Mouse (Mus musculus) intestine, embryonic 15.5 days (tissue): ENCODE results near the gene Pdlim4. TPM values are rescaled to one million over a fixed set of nuclear protein-coding genes. Genes with fewer than 3 reads are reported as not detected.

Experiments used
- ATAC-seq: fragments of 200-750 bp; cut with Nextera tagmentation; 2 replicates; pipeline ENCODE4 v1.8.0; 2017; ENCODE audit warnings: moderate TSS enrichment, moderate library complexity
- H3K27ac ChIP-seq: fragments of 300-500 bp; sonication (generic); 2 replicates; pipeline ENCODE4 v1.5.1; 2015; ENCODE audit warnings: mild to moderate bottlenecking, inconsistent platforms
- H3K27me3 ChIP-seq: fragments of 300-500 bp; sonication (generic); replicated peaks from 2 replicates; pipeline ENCODE4 v1.6.1; 2015; ENCODE audit warnings: inconsistent platforms
- H3K36me3 ChIP-seq: fragments of 300-500 bp; sonication (generic); 2 replicates; pipeline ENCODE4 v1.6.1; 2015; ENCODE audit warnings: inconsistent platforms
- H3K4me1 ChIP-seq: fragments of 300-500 bp; sonication (generic); replicated peaks from 2 replicates; pipeline ENCODE4 v1.6.1; 2015; ENCODE audit warnings: inconsistent platforms
- H3K4me2 ChIP-seq: fragments of 300-500 bp; sonication (generic); replicated peaks from 2 replicates; pipeline ENCODE4 v1.6.1; 2015; ENCODE audit warnings: mild to moderate bottlenecking, inconsistent platforms
- H3K4me3 ChIP-seq: fragments of 300-500 bp; sonication (generic); replicated peaks from 2 replicates; pipeline ENCODE4 v1.5.1; 2015; ENCODE audit warnings: inconsistent platforms
- H3K9ac ChIP-seq: fragments of 300-500 bp; sonication (generic); 2 replicates; pipeline ENCODE4 v1.6.1; 2015; ENCODE audit warnings: inconsistent platforms
- H3K9me3 ChIP-seq: fragments of 300-500 bp; sonication (generic); 2 replicates; pipeline ENCODE4 v1.6.1; 2016; ENCODE audit warnings: inconsistent platforms
- WGBS: fragments of 180-500 bp; shearing (Covaris S2); methylation state at CpG from one replicate; pipeline ENCODE4 v1.1.7; 2015; 5-methylcytosine and 5-hydroxymethylcytosine counted together
- polyA plus RNA-seq: library from polyadenylated mRNA; unstranded; fragments of >200 nt; fragmentation: Nextera tagmentation; extraction: Ambion mirVana; gene quantifications from 2 replicates; pipeline ENCODE4 v1.2.1, GENCODE M21; 2015

Pdlim4 gene
- polyA plus RNA-seq, 1 experiment from 2014 or later: 42.1 TPM

DNA sequence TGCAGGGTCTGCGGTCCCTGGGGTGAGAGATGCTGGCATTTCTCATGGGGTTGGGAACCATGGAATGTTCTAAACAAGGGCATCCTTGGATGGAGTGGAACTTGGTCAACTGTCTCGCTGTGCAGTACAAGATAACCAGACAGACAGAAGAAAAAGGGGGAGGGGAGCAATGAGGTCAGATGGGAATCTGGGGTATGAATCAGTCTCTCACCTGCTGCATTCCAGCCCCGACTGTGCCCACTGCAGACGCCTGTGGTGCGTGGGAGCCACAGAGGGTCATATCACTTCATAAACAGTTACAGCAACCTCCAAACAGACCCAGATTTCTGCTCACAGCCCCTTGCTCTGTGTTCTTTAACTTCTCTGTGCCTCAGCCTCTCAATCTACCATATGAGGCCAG lies 2.4 kb downstream of the Pdlim4 start:
- H3K4me3 ChIP-seq: no peak overlapping the region
- ATAC-seq: no peak
- 76% methylated on average over 5 of the region's 5 CpGs for WGBS
- H3K27me3 ChIP-seq: no peaks in the 10 kb centered on the region
- H3K4me1 ChIP-seq: peaks cover 36% of the 10 kb centered on the region
- H3K9me3 ChIP-seq: no peaks in the 10 kb centered on the region
- H3K27ac ChIP-seq: no peak overlapping the region
- peak overlapping the region; percentile 95; the same call in 1 of the 2 replicates for H3K4me2 ChIP-seq
- no peaks in the 10 kb centered on the region for H3K36me3 ChIP-seq
- no peak overlapping the region for H3K9ac ChIP-seq

DNA sequence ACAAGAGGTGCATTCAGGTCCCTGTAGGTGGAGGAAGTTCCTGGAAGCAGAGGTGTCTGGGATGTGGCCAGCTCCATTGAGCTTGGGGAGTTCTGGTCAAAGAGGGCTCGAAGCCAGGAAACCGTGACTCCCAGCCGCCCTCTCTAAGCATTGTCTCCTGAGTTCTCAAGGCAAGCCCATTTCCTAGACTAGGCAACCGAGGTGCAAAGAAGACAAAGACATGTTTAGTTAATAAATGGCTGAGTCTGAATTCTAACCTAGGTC lies 3.0 kb downstream of the Pdlim4 start:
- H3K36me3 ChIP-seq: no peaks in the 10 kb centered on the region
- H3K9ac ChIP-seq: no peak overlapping the region
- H3K4me2 ChIP-seq: no peak overlapping the region
- no peaks in the 10 kb centered on the region for H3K27me3 ChIP-seq
- H3K4me1 ChIP-seq: peaks cover 39% of the 10 kb centered on the region
- ATAC-seq: no peak
- no peak overlapping the region for H3K27ac ChIP-seq
- H3K9me3 ChIP-seq: no peaks in the 10 kb centered on the region
- WGBS: 83% methylated on average over 4 of the region's 4 CpGs
- no peak overlapping the region for H3K4me3 ChIP-seq

DNA sequence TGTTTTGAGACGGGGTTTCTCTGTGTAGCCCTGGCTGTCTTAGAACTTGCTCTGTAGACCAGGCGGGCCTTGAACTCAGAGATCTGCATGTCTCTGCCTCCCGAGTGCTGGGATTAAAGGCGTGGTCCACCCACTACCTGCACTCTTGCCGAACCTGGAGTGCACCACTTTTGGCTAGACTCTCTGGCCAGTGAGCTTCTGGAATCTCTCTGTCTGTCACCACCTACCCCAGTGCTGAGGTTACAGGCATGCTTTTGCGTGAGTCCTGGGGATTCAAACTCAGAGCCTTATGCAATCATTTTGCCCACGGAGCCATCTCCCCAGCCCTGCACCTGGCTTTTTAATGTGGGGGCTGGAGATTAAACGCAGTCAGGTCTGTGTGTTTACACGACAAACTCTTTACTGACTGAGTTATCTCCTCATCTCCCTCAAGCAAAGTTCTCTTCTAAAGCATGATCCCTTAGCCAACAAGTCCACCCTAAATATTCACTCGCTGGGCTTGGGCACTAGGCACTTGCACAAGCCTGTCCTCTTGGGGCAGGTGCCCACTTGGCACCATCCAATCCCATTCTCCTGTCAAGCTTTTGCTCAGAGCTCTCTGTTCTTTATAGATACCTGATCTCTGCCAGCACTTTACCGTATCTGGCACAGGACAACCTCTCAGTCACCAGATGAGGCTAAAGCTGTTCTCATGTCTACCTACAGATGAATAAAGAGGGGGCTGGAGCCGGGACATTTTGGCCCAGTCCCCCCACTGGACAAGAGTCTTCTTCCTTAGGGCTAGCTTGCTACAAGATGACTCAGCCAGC lies 3.5 kb downstream of the Pdlim4 start:
- WGBS: 77% methylated on average over 12 of the region's 12 CpGs
- H3K4me1 ChIP-seq: peaks cover 45% of the 10 kb centered on the region
- ATAC-seq: no peak

DNA sequence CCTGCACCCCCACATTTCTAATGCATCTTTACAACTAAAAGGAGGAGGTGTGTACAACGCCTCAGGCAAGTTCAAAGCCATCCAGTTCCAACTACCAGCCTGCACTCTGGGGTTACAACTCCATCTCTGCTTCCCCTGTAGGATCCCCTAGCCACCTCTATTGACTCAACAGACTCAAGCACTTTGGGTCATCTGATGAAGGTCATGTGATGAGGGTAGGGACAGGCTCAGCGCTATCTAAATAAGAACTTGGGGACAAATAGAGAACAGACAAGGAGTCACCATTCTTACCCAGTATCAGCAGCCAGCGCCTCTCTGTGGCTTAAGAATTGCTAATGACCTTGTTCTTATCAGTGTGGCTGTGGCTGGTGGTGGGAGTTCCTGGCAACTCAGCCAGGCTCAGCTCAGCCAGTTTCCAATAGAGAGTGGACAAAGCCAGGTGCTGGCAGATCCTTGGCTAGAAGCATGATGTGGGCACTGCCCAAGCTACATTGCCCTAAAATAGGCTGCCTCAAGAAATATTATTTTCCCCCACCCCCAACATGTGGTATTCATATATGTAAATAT lies 4.3 kb downstream of the Pdlim4 start:
- H3K27me3 ChIP-seq: no peaks in the 10 kb centered on the region
- no peak overlapping the region for H3K4me2 ChIP-seq
- H3K36me3 ChIP-seq: no peaks in the 10 kb centered on the region
- ATAC-seq: no peak
- no peak overlapping the region for H3K4me3 ChIP-seq
- no peaks in the 10 kb centered on the region for H3K9me3 ChIP-seq
- 73% methylated on average over 3 of the region's 3 CpGs for WGBS
- H3K9ac ChIP-seq: no peak overlapping the region
- H3K4me1 ChIP-seq: peaks cover 53% of the 10 kb centered on the region
- H3K27ac ChIP-seq: no peak overlapping the region

More for the DNA sequence above, 3.5 kb downstream of the Pdlim4 start:
- no peaks in the 10 kb centered on the region for H3K9me3 ChIP-seq
- no peak overlapping the region for H3K4me2 ChIP-seq
- no peaks in the 10 kb centered on the region for H3K27me3 ChIP-seq
- no peak overlapping the region for H3K27ac ChIP-seq
- H3K4me3 ChIP-seq: no peak overlapping the region
- H3K36me3 ChIP-seq: no peaks in the 10 kb centered on the region
- H3K9ac ChIP-seq: no peak overlapping the region

DNA sequence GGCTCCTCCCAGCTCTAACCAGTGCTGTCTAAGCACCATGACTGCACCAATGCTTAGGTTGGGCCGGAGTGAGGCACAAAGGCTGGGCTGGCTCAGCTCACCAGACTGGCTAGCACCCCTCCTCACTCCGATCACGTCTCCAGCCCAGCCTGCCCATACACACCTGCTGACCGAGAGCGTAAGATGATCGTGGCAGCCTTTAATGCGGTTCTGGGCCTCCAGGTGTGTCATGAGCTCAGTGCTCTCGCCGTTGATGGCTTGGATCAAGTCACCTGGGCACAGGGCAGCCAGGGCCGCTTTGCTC lies 5.4 kb downstream of the Pdlim4 start:
- H3K9me3 ChIP-seq: no peaks in the 10 kb centered on the region
- H3K4me1 ChIP-seq: peaks cover 63% of the 10 kb centered on the region
- no peaks in the 10 kb centered on the region for H3K36me3 ChIP-seq
- no peak overlapping the region for H3K4me2 ChIP-seq
- H3K9ac ChIP-seq: no peak overlapping the region
- no peak overlapping the region for H3K4me3 ChIP-seq
- WGBS: 74% methylated on average over 10 of the region's 10 CpGs
- H3K27me3 ChIP-seq: no peaks in the 10 kb centered on the region
- ATAC-seq: no peak
- peak overlapping the region; percentile 14; the same call in 1 of the 2 replicates for H3K27ac ChIP-seq

DNA sequence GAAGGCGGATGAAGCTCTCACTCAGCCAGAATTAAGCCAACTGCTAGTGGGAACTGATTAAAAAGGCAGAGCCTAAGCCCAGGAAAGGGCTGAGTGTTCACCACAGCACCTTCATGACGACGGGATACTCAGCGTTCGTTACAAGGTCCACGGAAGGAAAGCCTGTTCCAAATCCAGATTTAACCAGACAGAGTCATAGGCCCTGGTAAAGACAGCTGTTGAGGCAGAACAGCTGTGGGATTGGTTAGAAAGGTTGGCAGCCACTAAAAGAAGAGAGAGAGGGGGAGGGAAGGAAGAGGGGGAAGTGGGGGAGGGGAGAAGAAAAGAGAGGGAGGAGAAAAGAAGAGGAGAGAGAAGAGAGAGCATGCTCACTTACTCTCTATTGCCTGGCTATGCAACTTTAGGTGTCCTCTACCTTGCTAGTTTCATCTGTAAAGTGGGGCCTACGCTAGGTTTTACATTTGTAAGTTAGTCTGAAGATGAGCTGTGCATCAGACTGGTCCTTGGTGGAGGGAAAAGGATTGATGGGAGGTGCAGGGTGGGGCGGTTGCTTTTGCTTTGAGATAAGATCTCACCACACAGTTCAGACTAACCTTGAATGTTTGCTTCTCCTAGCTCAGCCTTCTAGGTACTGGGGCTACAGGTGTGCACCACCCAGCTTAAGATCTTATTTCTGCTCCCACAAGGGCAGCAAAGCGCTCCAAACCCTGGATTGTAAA lies 5.9 kb downstream of the Pdlim4 start:
- H3K27ac ChIP-seq: peak overlapping the region; percentile 22; the same call in 1 of the 2 replicates
- no peaks in the 10 kb centered on the region for H3K36me3 ChIP-seq
- no peak overlapping the region for H3K9ac ChIP-seq
- ATAC-seq: no peak
- H3K27me3 ChIP-seq: no peaks in the 10 kb centered on the region
- WGBS: 61% methylated on average over 9 of the region's 9 CpGs
- peaks cover 67% of the 10 kb centered on the region for H3K4me1 ChIP-seq
- no peak overlapping the region for H3K4me3 ChIP-seq
- no peaks in the 10 kb centered on the region for H3K9me3 ChIP-seq
- no peak overlapping the region for H3K4me2 ChIP-seq

DNA sequence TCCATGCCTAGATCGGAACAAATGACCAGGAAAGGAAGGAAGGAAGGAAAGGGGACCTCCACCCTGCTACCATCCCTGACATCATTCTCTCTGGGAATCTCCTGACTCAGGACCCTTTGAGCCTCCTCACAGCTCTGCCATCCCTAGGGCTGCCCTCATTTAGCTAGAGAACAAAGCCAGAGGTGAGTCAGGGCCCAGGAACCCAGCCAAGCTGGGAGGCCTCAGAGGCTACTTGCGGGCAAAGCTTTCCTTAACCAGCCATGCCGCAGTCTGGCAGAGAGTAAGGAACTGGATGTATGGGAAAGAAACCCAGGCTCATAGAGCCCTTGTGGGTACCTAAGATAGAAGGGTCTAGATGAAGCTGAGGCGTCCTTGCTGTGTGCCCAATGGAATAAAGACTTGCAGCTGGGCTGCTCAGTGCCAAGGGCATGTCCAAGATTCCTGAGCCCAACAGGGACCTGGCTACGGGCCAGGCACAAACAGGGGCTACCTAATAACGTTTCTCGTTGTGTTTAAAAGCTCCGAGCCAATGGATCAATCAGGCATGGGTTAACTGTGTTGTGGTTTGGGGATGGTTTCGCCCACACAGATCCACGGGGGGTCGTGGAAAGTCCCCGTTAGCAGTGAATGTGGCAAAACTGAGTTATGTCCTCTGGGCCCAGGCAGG lies 6.6 kb downstream of the Pdlim4 start:
- 69% methylated on average over 12 of the region's 12 CpGs for WGBS
- no peak overlapping the region for H3K4me3 ChIP-seq

DNA sequence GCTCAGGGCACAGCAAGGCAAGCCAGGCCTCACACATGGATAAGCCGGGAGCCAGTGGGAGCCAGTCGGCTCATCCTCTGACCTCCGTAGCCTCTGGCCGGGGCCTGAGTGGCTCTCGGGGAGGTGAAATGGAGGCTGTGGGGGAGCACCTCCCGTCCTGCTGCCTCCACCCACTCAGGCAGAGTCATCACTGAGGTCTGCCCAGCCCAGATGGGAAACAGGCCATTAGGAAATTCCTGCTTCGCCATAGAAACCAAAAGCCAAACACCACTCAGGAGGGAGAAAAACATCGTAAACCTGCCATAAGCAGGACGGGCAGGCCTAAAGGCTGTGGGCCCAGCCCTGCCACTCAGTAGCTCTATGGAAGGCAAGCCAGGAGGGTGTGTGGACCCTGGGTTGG lies 8.5 kb downstream of the Pdlim4 start:
- peak; percentile 54 for ATAC-seq
- no peak overlapping the region for H3K4me3 ChIP-seq
- 0 out of 2 replicates have a peak, but pooled peaks cover under 1% of the 10 kb centered on the region for H3K36me3 ChIP-seq
- H3K27me3 ChIP-seq: no peaks in the 10 kb centered on the region
- no peaks in the 10 kb centered on the region for H3K9me3 ChIP-seq
- 16% methylated on average over 9 of the region's 9 CpGs for WGBS
- H3K27ac ChIP-seq: peak overlapping the region; percentile 49
- peaks cover 60% of the 10 kb centered on the region for H3K4me1 ChIP-seq
- H3K9ac ChIP-seq: no peak overlapping the region
- no peak overlapping the region for H3K4me2 ChIP-seq

More for the DNA sequence above, 6.6 kb downstream of the Pdlim4 start:
- Histone ChIP-seq H3K4me2 (no peak overlapping the region), H3K27me3 (no peaks in the 10 kb centered on the region), H3K36me3 (no peaks in the 10 kb centered on the region), H3K9me3 (no peaks in the 10 kb centered on the region), H3K27ac (0 out of 2 replicates have a peak overlapping the region, but pooled peaks have one; percentile 22), H3K9ac (0 out of 2 replicates have a peak overlapping the region, but pooled peaks have one; percentile 17), H3K4me1 (peaks cover 68% of the 10 kb centered on the region)
- no peak for ATAC-seq

DNA sequence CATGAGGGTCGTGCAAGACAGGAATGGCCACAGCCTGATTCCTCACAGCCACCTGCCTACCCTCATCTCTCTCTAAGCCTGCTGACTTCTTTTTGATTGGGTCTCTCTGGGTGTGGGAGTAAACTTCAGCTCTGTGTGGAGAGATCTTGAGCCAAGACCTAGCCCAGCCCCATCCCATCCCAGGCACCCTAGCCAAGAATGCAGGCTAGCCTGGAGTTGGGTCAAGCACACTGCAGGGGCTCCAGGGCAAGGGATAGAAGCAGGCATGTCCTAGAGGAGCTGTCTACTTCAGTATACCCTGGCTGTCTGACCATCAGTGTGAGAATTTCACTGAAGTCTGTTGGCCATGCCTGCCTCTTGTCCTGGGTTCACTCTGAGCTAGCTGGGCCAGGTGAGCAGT lies 9.3 kb downstream of the Pdlim4 start:
- Histone ChIP-seq H3K9me3 (no peaks in the 10 kb centered on the region), H3K27me3 (no peaks in the 10 kb centered on the region), H3K9ac (no peak overlapping the region), H3K4me3 (no peak overlapping the region), H3K4me2 (no peak overlapping the region), H3K36me3 (0 out of 2 replicates have a peak, but pooled peaks cover 3% of the 10 kb centered on the region), H3K27ac (peak overlapping the region; percentile 49; the same call in 1 of the 2 replicates), H3K4me1 (peaks cover 60% of the 10 kb centered on the region)
- ATAC-seq: no peak
- 57% methylated on average over 1 of the region's 1 CpGs for WGBS

DNA sequence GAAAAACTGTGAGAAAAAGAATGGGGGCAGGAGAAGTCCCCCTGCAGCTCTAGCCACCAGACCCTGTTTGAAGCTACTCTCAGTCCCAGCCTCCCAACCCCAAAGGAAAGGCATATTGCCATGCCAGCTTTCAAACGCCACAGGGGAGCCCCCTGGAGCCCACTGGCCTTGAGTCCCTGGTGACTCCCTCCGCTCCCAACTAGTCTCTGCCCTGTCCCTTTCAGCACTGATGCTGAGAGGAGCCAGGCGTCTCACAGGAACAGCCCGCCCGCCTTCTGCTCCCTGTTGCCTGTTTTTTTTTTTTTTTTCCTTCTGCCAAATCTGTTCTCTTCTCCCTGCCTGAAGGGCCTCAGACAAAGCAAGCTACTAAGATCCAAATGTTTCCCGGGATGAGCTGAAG lies 10.2 kb downstream of the Pdlim4 start:
- Histone ChIP-seq H3K27ac (0 out of 2 replicates have a peak overlapping the region, but pooled peaks have one; percentile 19), H3K4me3 (no peak overlapping the region), H3K4me2 (no peak overlapping the region), H3K27me3 (no peaks in the 10 kb centered on the region), H3K9me3 (no peaks in the 10 kb centered on the region), H3K36me3 (0 out of 2 replicates have a peak, but pooled peaks cover 3% of the 10 kb centered on the region), H3K4me1 (peaks cover 59% of the 10 kb centered on the region), H3K9ac (no peak overlapping the region)
- ATAC-seq: no peak
- 36% methylated on average over 6 of the region's 6 CpGs for WGBS

DNA sequence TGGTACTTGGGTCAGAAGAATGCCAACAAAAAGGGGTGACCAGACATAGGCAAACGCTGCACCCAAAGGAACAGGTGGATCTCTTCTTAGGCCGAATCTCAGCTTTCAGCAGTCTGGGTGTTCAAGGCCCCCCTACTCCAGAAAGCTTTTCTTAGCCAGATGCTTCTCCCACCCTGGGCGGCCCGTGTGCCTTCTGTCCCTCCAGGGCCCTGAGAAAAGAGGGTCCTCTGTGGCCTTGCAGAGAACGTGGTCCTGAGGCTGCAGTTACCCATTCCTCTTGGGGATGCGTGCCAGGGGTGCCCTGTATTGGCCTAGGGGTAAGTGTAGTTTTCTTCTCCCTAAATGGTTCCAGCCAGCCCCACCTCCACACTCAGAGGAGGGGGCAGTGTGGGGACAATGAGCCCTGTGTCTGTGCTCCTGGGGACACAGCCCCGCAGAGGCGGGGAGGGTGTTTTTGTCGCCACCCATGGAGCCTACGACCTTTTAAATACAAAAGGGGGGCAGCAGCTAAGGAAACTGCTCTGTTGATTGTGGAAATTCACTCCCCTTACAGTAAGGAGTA lies 10.7 kb downstream of the Pdlim4 start:
- H3K4me3 ChIP-seq: no peak overlapping the region
- H3K27me3 ChIP-seq: no peaks in the 10 kb centered on the region
- no peak overlapping the region for H3K4me2 ChIP-seq
- H3K4me1 ChIP-seq: peaks cover 54% of the 10 kb centered on the region
- H3K36me3 ChIP-seq: 0 out of 2 replicates have a peak, but pooled peaks cover 3% of the 10 kb centered on the region
- H3K9ac ChIP-seq: no peak overlapping the region
- no peak for ATAC-seq
- no peaks in the 10 kb centered on the region for H3K9me3 ChIP-seq
- 68% methylated on average over 10 of the region's 10 CpGs for WGBS
- H3K27ac ChIP-seq: 0 out of 2 replicates have a peak overlapping the region, but pooled peaks have one; percentile 19

DNA sequence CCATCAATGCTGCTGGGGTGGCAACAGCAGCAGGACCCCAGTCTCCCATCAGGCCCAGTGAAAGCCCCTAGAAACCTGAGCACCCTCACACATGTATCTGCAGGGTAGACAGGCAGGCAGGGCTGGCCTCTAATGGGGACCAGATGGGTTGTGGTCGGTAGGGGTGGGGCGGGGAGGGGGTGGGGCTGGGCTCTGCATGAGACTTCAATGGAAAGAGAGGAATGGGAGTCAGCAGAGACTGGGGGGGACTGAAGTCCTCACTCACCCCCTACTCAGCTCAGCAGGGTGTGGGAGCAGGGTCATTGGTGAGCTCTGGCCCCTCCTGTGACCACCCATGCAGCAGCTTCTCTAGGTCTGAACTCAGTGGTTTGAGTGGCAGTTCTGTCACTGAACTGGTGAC lies 11.4 kb downstream of the Pdlim4 start:
- Histone ChIP-seq H3K9me3 (no peaks in the 10 kb centered on the region), H3K9ac (no peak overlapping the region), H3K4me2 (no peak overlapping the region), H3K4me1 (peaks cover 49% of the 10 kb centered on the region), H3K27me3 (no peaks in the 10 kb centered on the region), H3K27ac (no peak overlapping the region), H3K4me3 (no peak overlapping the region), H3K36me3 (0 out of 2 replicates have a peak, but pooled peaks cover 3% of the 10 kb centered on the region)
- WGBS: 38% methylated on average over 2 of the region's 2 CpGs
- ATAC-seq: no peak
